Mouse (Mus musculus): ENCODE data around the gene Anxa6. TPM values are rescaled to one million over a fixed set of nuclear protein-coding genes. Genes with fewer than 3 reads are reported as not detected.

Anxa6 gene
- polyA plus RNA-seq, 1 experiment from 2014 or later, result 41.6 TPM

DNA sequence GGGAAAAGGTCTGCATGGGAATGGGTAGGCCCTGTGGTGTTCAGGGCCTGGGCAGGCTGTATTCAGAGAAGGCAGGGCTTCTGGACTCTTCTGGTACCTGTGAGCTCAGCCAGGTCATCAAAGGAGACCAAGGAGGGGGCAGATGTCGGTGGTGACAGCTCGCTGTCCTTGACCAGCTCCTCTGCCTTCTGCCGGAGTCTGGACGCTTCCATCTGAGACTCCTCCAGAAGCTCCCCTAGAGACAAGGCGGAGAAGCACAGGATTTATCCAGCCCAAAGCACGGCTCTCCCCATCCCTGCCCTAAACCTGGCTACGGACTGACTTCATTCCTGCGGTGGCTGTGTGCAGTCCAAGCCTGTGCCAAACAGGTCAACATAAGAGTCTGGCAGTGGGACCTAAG is 93.7 kb downstream of the Anxa6 start:
- no peak for DNase-seq (ENCODE audit: low spot score)
- Histone ChIP-seq H3K27ac (ENCODE audit: low read depth, low read length) (no peak overlapping the region), H3K4me3 (ENCODE audit: low read depth, low read length) (no peak overlapping the region), H3K4me1 (ENCODE audit: control insufficient read depth, insufficient read depth, low read length) (peaks cover 6% of the 10 kb centered on the region), H3K4me2 (ENCODE audit: low read length) (no peak overlapping the region), H3K36me3 (ENCODE audit: control insufficient read depth, insufficient read depth, low read length) (peaks cover 5% of the 10 kb centered on the region; the same call in 1 of the 2 replicates), H3K9me3 (replicated peaks; ENCODE audit: control insufficient read depth, low read length) (no peaks in the 10 kb centered on the region), H3K9ac (ENCODE audit: low read length) (no peak overlapping the region), H3K27me3 (replicated peaks; ENCODE audit: control insufficient read depth, insufficient read depth, low read length) (no peaks in the 10 kb centered on the region)
- no peak for ATAC-seq
- 91% methylated on average over 8 of the region's 8 CpGs for WGBS

DNA sequence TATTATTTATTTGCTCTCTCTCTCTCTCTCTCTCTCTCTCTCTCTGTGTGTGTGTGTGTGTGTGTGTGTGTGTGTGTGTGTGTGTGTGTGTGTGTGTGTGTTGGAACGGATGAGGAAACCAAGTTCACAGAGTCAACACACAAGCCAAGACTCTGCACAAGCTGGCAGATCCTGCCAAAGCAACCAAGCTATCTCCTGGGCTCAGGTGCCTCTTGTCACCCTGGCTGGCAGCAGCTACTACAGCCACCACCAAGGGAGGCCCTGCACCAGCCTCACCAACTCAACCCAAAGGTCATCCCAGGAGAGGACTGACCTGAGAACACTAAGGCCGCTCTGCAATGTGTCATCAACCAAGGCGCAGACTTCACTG is 96.5 kb downstream of the Anxa6 start:
- Histone ChIP-seq H3K4me1 (ENCODE audit: control insufficient read depth, insufficient read depth, low read length) (peaks cover 6% of the 10 kb centered on the region), H3K27me3 (replicated peaks; ENCODE audit: control insufficient read depth, insufficient read depth, low read length) (no peaks in the 10 kb centered on the region), H3K27ac (ENCODE audit: low read depth, low read length) (no peak overlapping the region), H3K36me3 (ENCODE audit: control insufficient read depth, insufficient read depth, low read length) (peaks cover 5% of the 10 kb centered on the region; the same call in 1 of the 2 replicates), H3K4me2 (ENCODE audit: low read length) (no peak overlapping the region), H3K9me3 (replicated peaks; ENCODE audit: control insufficient read depth, low read length) (no peaks in the 10 kb centered on the region), H3K9ac (ENCODE audit: low read length) (no peak overlapping the region), H3K4me3 (ENCODE audit: low read depth, low read length) (no peak overlapping the region)
- WGBS, result 82% methylated on average over 3 of the region's 3 CpGs
- DNase-seq (ENCODE audit: low spot score) (no peak), ATAC-seq (no peak)

DNA sequence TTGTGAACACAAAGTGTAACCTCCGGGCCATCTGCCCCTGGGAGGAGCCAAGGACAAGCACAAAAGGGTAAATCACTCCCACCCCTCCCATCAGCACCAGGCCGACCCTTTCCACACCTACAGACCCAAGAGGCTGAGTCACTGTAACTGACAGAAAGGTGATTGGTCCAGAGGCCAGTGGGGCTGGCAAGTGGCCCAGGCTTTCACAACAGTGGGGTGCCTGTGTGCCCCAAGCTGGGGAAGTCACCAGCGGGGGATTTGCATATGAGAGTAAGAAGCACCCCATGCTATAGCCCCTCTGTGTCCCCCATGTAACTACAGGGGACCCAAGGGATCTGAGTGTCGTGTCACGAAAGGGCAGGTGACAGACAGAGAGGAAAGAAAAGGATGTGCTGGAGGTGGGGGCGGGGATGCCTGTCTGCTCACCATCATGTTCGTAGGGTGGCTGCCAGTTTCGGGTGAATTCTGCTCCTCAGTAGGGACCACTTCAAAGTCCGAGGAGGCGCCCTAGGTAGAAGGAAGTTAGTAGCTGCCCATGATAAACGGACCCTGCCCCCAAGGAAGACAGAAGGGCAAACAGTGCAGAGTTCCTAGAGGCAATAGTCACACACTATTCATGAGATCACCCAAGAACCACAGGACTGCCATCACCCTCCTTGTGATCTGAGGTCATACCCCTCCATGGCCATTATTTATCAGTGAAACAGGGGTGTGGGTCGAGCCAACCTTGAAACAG is 97.0 kb downstream of the Anxa6 start:
- peaks cover 6% of the 10 kb centered on the region for H3K4me1 ChIP-seq (ENCODE audit: control insufficient read depth, insufficient read depth, low read length)
- no peak overlapping the region for H3K27ac ChIP-seq (ENCODE audit: low read depth, low read length)
- DNase-seq (ENCODE audit: low spot score) (peak; percentile 31), ATAC-seq (peak; percentile 62; the same call in 1 of the 2 replicates)
- H3K27me3 ChIP-seq (replicated peaks; ENCODE audit: control insufficient read depth, insufficient read depth, low read length), result no peaks in the 10 kb centered on the region
- WGBS, result 34% methylated on average over 12 of the region's 12 CpGs
- H3K9ac ChIP-seq (ENCODE audit: low read length), result peak overlapping the region; percentile 32; the same call in 1 of the 2 replicates
- H3K4me2 ChIP-seq (ENCODE audit: low read length), result no peak overlapping the region
- H3K9me3 ChIP-seq (replicated peaks; ENCODE audit: control insufficient read depth, low read length), result no peaks in the 10 kb centered on the region
- peaks cover 5% of the 10 kb centered on the region; the same call in 1 of the 2 replicates for H3K36me3 ChIP-seq (ENCODE audit: control insufficient read depth, insufficient read depth, low read length)
- no peak overlapping the region for H3K4me3 ChIP-seq (ENCODE audit: low read depth, low read length)

DNA sequence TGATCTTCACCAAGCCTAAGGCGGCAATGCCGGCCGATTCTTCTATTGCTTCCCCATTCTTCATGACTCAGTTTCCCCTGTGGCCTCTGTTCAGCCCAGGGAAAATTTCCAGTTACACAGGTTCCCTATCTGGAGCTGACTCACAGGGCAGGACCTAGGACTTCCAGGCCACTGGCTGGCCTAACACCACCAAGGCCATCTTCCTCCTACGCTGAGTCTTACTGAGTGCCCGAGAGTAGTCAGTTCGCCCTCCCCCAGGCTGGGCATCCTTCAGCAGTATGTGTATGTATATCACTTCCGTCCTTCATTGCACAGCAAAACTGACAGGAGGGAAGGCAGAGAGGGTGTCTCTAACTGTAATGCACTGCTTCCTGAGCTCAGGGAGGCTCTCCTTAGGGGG is 99.0 kb downstream of the Anxa6 start:
- Histone ChIP-seq H3K9me3 (replicated peaks; ENCODE audit: control insufficient read depth, low read length) (no peaks in the 10 kb centered on the region), H3K27me3 (replicated peaks; ENCODE audit: control insufficient read depth, insufficient read depth, low read length) (no peaks in the 10 kb centered on the region), H3K4me3 (ENCODE audit: low read depth, low read length) (no peak overlapping the region), H3K4me1 (ENCODE audit: control insufficient read depth, insufficient read depth, low read length) (peaks cover 6% of the 10 kb centered on the region), H3K4me2 (ENCODE audit: low read length) (no peak overlapping the region), H3K9ac (ENCODE audit: low read length) (no peak overlapping the region), H3K36me3 (ENCODE audit: control insufficient read depth, insufficient read depth, low read length) (peaks cover 9% of the 10 kb centered on the region; the same call in 1 of the 2 replicates), H3K27ac (ENCODE audit: low read depth, low read length) (no peak overlapping the region)
- ATAC-seq, result no peak
- no peak for DNase-seq (ENCODE audit: low spot score)
- WGBS, result 93% methylated on average over 7 of the region's 7 CpGs

DNA sequence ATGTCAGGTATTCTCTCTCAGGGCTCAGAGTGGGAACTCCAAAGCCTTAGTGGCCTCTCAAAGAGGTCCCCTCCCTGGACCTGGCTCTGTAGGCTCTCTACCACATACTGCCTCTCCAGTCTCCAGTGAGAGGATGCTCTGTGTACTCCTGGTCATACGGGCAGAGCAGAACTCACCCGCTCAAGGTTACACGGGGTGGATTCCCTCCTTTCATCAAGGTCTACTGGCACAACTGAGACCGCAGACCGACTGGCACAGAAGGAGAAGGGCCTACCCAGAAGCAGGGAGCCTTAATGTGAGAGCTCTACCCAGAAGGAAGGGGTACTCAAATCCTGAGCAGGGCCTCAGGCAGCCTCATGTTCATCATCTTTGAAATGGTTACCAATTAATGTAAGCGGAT is 100.7 kb downstream of the Anxa6 start:
- Histone ChIP-seq H3K9me3 (replicated peaks; ENCODE audit: control insufficient read depth, low read length) (no peaks in the 10 kb centered on the region), H3K9ac (ENCODE audit: low read length) (no peak overlapping the region), H3K27me3 (replicated peaks; ENCODE audit: control insufficient read depth, insufficient read depth, low read length) (no peaks in the 10 kb centered on the region), H3K4me3 (ENCODE audit: low read depth, low read length) (no peak overlapping the region), H3K36me3 (ENCODE audit: control insufficient read depth, insufficient read depth, low read length) (peaks cover 14% of the 10 kb centered on the region; the same call in 1 of the 2 replicates), H3K4me2 (ENCODE audit: low read length) (no peak overlapping the region), H3K4me1 (ENCODE audit: control insufficient read depth, insufficient read depth, low read length) (peaks cover 6% of the 10 kb centered on the region), H3K27ac (ENCODE audit: low read depth, low read length) (no peak overlapping the region)
- DNase-seq (ENCODE audit: low spot score), result no peak
- WGBS, result 91% methylated on average over 6 of the region's 6 CpGs
- no peak for ATAC-seq

DNA sequence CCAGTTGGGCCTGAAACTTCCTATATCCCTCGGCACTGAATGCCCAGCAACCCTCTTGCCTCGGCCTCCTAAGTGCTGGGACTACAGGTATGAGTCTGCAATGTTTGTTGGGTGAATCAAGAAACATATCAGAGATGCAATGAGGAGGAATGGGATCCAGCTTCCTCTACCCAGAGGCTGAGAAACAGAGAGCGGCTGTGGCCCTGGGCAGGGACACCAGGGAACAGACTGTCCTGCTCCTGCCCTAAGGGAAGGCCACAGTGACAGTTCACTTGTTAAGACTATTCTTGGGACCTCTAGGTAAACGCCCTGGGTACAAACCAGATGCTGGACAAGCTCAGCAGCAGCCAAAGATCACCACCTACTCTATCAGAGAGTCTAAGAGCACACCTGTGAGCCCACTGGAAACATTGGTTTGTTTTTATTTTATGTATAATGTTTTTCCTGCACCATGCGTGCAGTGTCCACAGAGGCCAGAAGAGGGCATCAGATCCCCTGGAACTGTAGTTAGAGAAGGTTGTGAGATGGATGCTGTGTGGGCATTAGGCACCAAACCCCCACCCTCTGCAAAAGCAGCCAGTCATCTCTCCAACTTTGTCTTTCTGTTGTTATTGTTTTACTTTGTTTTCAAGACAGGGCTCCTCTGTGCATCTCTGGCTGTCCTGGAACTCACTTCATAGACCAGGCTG is 101.7 kb downstream of the Anxa6 start:
- H3K4me1 ChIP-seq (ENCODE audit: control insufficient read depth, insufficient read depth, low read length), result peaks cover 6% of the 10 kb centered on the region
- peaks cover 18% of the 10 kb centered on the region for H3K36me3 ChIP-seq (ENCODE audit: control insufficient read depth, insufficient read depth, low read length)
- DNase-seq (ENCODE audit: low spot score), result peak; percentile 33
- ATAC-seq, result no peak
- H3K4me2 ChIP-seq (ENCODE audit: low read length), result no peak overlapping the region
- no peak overlapping the region for H3K9ac ChIP-seq (ENCODE audit: low read length)
- no peaks in the 10 kb centered on the region for H3K27me3 ChIP-seq (replicated peaks; ENCODE audit: control insufficient read depth, insufficient read depth, low read length)
- no peaks in the 10 kb centered on the region for H3K9me3 ChIP-seq (replicated peaks; ENCODE audit: control insufficient read depth, low read length)
- H3K27ac ChIP-seq (ENCODE audit: low read depth, low read length), result no peak overlapping the region
- WGBS, result 59% methylated on average over 5 of the region's 5 CpGs
- no peak overlapping the region for H3K4me3 ChIP-seq (ENCODE audit: low read depth, low read length)

DNA sequence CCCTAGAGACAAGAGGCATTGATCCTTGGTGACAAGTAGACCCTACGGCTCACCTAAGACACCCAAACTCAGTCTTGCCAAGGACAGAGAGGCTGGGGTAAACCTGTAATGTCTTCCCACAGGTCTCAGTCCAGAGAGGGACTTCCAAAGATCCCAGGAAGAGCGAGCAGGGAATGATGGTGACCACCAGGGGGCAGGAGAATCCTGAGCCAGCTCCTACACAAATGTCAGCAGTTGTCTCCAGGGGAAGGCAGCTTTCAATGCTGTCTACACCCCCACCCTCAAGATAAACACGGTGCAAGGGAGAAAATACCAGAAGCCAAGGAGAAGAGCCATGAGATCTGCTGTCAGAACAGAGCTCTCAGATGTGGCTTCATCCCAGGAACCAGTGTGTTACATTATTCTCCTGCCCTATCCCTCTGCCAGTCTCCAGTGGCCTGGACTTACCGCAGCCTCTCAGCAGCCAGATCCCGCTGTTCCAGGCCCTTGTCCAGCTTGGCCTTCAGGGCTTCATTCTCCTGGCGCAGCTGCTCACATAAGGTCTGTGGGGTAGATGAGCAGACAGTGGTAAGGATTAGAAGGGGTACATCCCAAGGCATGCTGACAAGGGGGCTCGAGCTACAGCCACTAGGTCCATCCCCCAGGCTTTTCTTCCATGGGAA is 102.8 kb downstream of the Anxa6 start:
- H3K4me1 ChIP-seq (ENCODE audit: control insufficient read depth, insufficient read depth, low read length), result no peaks in the 10 kb centered on the region
- H3K27ac ChIP-seq (ENCODE audit: low read depth, low read length), result no peak overlapping the region
- H3K9me3 ChIP-seq (replicated peaks; ENCODE audit: control insufficient read depth, low read length), result no peaks in the 10 kb centered on the region
- peak; percentile 70 for DNase-seq (ENCODE audit: low spot score)
- H3K9ac ChIP-seq (ENCODE audit: low read length), result no peak overlapping the region
- H3K4me3 ChIP-seq (ENCODE audit: low read depth, low read length), result no peak overlapping the region
- 70% methylated on average over 7 of the region's 7 CpGs for WGBS
- H3K4me2 ChIP-seq (ENCODE audit: low read length), result no peak overlapping the region
- ATAC-seq, result no peak; the same call in 1 of the 2 replicates
- no peaks in the 10 kb centered on the region for H3K27me3 ChIP-seq (replicated peaks; ENCODE audit: control insufficient read depth, insufficient read depth, low read length)
- H3K36me3 ChIP-seq (ENCODE audit: control insufficient read depth, insufficient read depth, low read length), result peaks cover 21% of the 10 kb centered on the region

DNA sequence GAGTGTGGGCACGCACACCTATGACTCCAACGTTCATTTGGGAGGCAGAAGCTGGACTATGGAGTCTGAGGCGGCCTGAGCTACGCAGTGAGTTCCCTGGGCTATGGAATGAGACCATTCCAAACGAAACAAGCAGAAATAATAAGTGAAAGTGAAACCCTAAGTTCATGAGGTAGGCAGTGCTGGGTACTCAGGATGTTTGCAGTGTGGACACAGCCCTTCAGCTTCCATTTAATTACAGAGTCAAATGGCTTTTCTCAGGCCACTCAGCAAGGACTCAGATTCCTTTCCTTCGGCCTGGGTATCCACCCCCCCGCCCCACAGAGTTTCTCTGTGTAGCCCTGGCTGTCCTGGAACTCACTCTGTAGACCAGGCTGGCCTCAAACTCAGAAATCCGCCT is 103.5 kb downstream of the Anxa6 start:
- ATAC-seq (no peak), DNase-seq (ENCODE audit: low spot score) (no peak)
- 81% methylated on average over 8 of the region's 8 CpGs for WGBS
- H3K36me3 ChIP-seq (ENCODE audit: control insufficient read depth, insufficient read depth, low read length), result peaks cover 21% of the 10 kb centered on the region
- H3K9ac ChIP-seq (ENCODE audit: low read length), result no peak overlapping the region
- no peak overlapping the region for H3K27ac ChIP-seq (ENCODE audit: low read depth, low read length)
- H3K4me2 ChIP-seq (ENCODE audit: low read length), result no peak overlapping the region
- H3K4me1 ChIP-seq (ENCODE audit: control insufficient read depth, insufficient read depth, low read length), result no peaks in the 10 kb centered on the region
- H3K27me3 ChIP-seq (replicated peaks; ENCODE audit: control insufficient read depth, insufficient read depth, low read length), result no peaks in the 10 kb centered on the region
- no peaks in the 10 kb centered on the region for H3K9me3 ChIP-seq (replicated peaks; ENCODE audit: control insufficient read depth, low read length)
- no peak overlapping the region for H3K4me3 ChIP-seq (ENCODE audit: low read depth, low read length)
